Mouse (Mus musculus): ENCODE data around the gene Gm17482. TPM values are rescaled to one million over a fixed set of nuclear protein-coding genes. Genes with fewer than 3 reads are reported as not detected.

The Gm17482 gene
- polyA plus RNA-seq, 1 experiment from 2014 or later, result not detected

- no peak overlapping the region for H3K27ac ChIP-seq
- no peaks in the 10 kb centered on the region for H3K27me3 ChIP-seq (ENCODE audit: low read depth, poor library complexity, severe bottlenecking)
- H3K4me3 ChIP-seq, result no peak overlapping the region
- DNase-seq (ENCODE audit: low spot score), result no peak
- no peaks in the 10 kb centered on the region for H3K36me3 ChIP-seq
- no peaks in the 10 kb centered on the region for H3K9me3 ChIP-seq (replicated peaks)
- 92% methylated on average over 2 of the region's 2 CpGs for WGBS
- no peaks in the 10 kb centered on the region for H3K4me1 ChIP-seq
Observed at GRCm38 (mm10) chr6:115284153-115284552, 57.0 kb downstream of the Gm17482 start.

GRCm38 (mm10) chr6:115286441-115286840 is 59.3 kb downstream of the Gm17482 start:
- Histone ChIP-seq H3K4me1 (no peaks in the 10 kb centered on the region), H3K36me3 (no peaks in the 10 kb centered on the region), H3K27ac (no peak overlapping the region), H3K9me3 (replicated peaks) (no peaks in the 10 kb centered on the region), H3K4me3 (no peak overlapping the region), H3K27me3 (ENCODE audit: low read depth, poor library complexity, severe bottlenecking) (no peaks in the 10 kb centered on the region)
- WGBS, result 90% methylated on average over 6 of the region's 6 CpGs
- DNase-seq (ENCODE audit: low spot score), result no peak

- no peaks in the 10 kb centered on the region for H3K27me3 ChIP-seq (ENCODE audit: low read depth, poor library complexity, severe bottlenecking)
- WGBS, result 90% methylated on average over 3 of the region's 3 CpGs
- H3K4me1 ChIP-seq, result no peaks in the 10 kb centered on the region
- no peak for DNase-seq (ENCODE audit: low spot score)
- H3K9me3 ChIP-seq (replicated peaks), result no peaks in the 10 kb centered on the region
- no peaks in the 10 kb centered on the region for H3K36me3 ChIP-seq
- no peak overlapping the region for H3K27ac ChIP-seq
- no peak overlapping the region for H3K4me3 ChIP-seq
Observed at GRCm38 (mm10) chr6:115288223-115288622, 61.1 kb downstream of the Gm17482 start.

GRCm38 (mm10) chr6:115290561-115290960 is 63.4 kb downstream of the Gm17482 start:
- Histone ChIP-seq H3K9me3 (replicated peaks) (no peaks in the 10 kb centered on the region), H3K27me3 (ENCODE audit: low read depth, poor library complexity, severe bottlenecking) (no peaks in the 10 kb centered on the region), H3K36me3 (no peaks in the 10 kb centered on the region), H3K4me3 (no peak overlapping the region), H3K4me1 (no peaks in the 10 kb centered on the region), H3K27ac (no peak overlapping the region)
- no peak for DNase-seq (ENCODE audit: low spot score)
- WGBS, result 73% methylated on average over 5 of the region's 5 CpGs

GRCm38 (mm10) chr6:115291068-115291467 is 63.9 kb downstream of the Gm17482 start:
- H3K27me3 ChIP-seq (ENCODE audit: low read depth, poor library complexity, severe bottlenecking), result no peaks in the 10 kb centered on the region

GRCm38 (mm10) chr6:115291823-115292222 is 64.7 kb downstream of the Gm17482 start:
- H3K4me3 ChIP-seq, result no peak overlapping the region
- 93% methylated on average over 6 of the region's 6 CpGs for WGBS
- no peak overlapping the region for H3K27ac ChIP-seq
- no peaks in the 10 kb centered on the region for H3K9me3 ChIP-seq (replicated peaks)
- DNase-seq (ENCODE audit: low spot score), result no peak
- H3K27me3 ChIP-seq (ENCODE audit: low read depth, poor library complexity, severe bottlenecking), result no peaks in the 10 kb centered on the region
- no peaks in the 10 kb centered on the region for H3K36me3 ChIP-seq
- H3K4me1 ChIP-seq, result no peaks in the 10 kb centered on the region

More at GRCm38 (mm10) chr6:115291068-115291467, 63.9 kb downstream of the Gm17482 start:
- Histone ChIP-seq H3K27ac (no peak overlapping the region), H3K4me3 (no peak overlapping the region), H3K36me3 (no peaks in the 10 kb centered on the region), H3K9me3 (replicated peaks) (no peaks in the 10 kb centered on the region), H3K4me1 (no peaks in the 10 kb centered on the region)
- DNase-seq (ENCODE audit: low spot score), result no peak
- 85% methylated on average over 2 of the region's 2 CpGs for WGBS

GRCm38 (mm10) chr6:115292621-115293020 is 65.5 kb downstream of the Gm17482 start:
- DNase-seq (ENCODE audit: low spot score), result no peak
- Histone ChIP-seq H3K4me1 (no peaks in the 10 kb centered on the region), H3K36me3 (no peaks in the 10 kb centered on the region), H3K9me3 (replicated peaks) (no peaks in the 10 kb centered on the region), H3K27me3 (ENCODE audit: low read depth, poor library complexity, severe bottlenecking) (no peaks in the 10 kb centered on the region), H3K27ac (no peak overlapping the region), H3K4me3 (no peak overlapping the region)
- 78% methylated on average over 6 of the region's 6 CpGs for WGBS

- 90% methylated on average over 2 of the region's 2 CpGs for WGBS
- H3K4me3 ChIP-seq, result no peak overlapping the region
- no peak for DNase-seq (ENCODE audit: low spot score)
- no peaks in the 10 kb centered on the region for H3K27me3 ChIP-seq (ENCODE audit: low read depth, poor library complexity, severe bottlenecking)
- H3K27ac ChIP-seq, result no peak overlapping the region
- H3K36me3 ChIP-seq, result no peaks in the 10 kb centered on the region
- H3K4me1 ChIP-seq, result no peaks in the 10 kb centered on the region
- no peaks in the 10 kb centered on the region for H3K9me3 ChIP-seq (replicated peaks)
Observed at GRCm38 (mm10) chr6:115293877-115294276, 66.7 kb downstream of the Gm17482 start.

- Histone ChIP-seq H3K27ac (no peak overlapping the region), H3K4me3 (no peak overlapping the region), H3K4me1 (no peaks in the 10 kb centered on the region), H3K36me3 (no peaks in the 10 kb centered on the region), H3K27me3 (ENCODE audit: low read depth, poor library complexity, severe bottlenecking) (no peaks in the 10 kb centered on the region), H3K9me3 (replicated peaks) (no peaks in the 10 kb centered on the region)
- WGBS, result 77% methylated on average over 2 of the region's 2 CpGs
- no peak for DNase-seq (ENCODE audit: low spot score)
Observed at GRCm38 (mm10) chr6:115307134-115307533, 80.0 kb downstream of the Gm17482 start.

Other genes with a start within 250 kb of the Gm17482 start
- gene Tamm41, start 189.5 kb upstream of the Gm17482 start, polyA plus RNA-seq (2016; fragmentation: Nextera tagmentation; extraction: Ambion mirVana), result 104 and 106 TPM in 2 replicates
- gene Syn2, start 92.4 kb upstream of the Gm17482 start, polyA plus RNA-seq (2016; fragmentation: Nextera tagmentation; extraction: Ambion mirVana), result 0.26 and 0.30 TPM in 2 replicates
- gene Timp4, start 24.9 kb downstream of the Gm17482 start, polyA plus RNA-seq (2016; fragmentation: Nextera tagmentation; extraction: Ambion mirVana), result 0.15 TPM in 1 of 2 replicates, not detected in the other
- 0.26 and 0.39 TPM in 2 replicates for gene Pparg, start 133.6 kb downstream of the Gm17482 start, polyA plus RNA-seq (2016; fragmentation: Nextera tagmentation; extraction: Ambion mirVana)